Mouse (Mus musculus) hindbrain, embryonic 13.5 days (tissue): ENCODE data around the gene Wbp2. TPM values are rescaled to one million over a fixed set of nuclear protein-coding genes. Genes with fewer than 3 reads are reported as not detected.

ENCODE experiments used
- ATAC-seq: fragments of 200-750 bp; cut with Nextera tagmentation; 2 replicates; pipeline ENCODE4 v1.8.0; 2017; ENCODE audit warnings: moderate TSS enrichment; ENCODE audit not compliant: low FRiP score
- H3K27ac ChIP-seq: fragments of 300-500 bp; sonication (generic); 2 replicates; pipeline ENCODE4 v1.5.1; 2015; ENCODE audit warnings: inconsistent platforms, mild to moderate bottlenecking, moderate library complexity
- H3K27me3 ChIP-seq: fragments of 300-500 bp; sonication (generic); 2 replicates; pipeline ENCODE4 v1.6.1; 2015; ENCODE audit warnings: mild to moderate bottlenecking, inconsistent platforms
- H3K36me3 ChIP-seq: fragments of 300-500 bp; sonication (generic); 2 replicates; pipeline ENCODE4 v1.6.1; 2015; ENCODE audit warnings: mild to moderate bottlenecking, inconsistent platforms
- H3K4me1 ChIP-seq: fragments of 300-500 bp; sonication (generic); replicated peaks from 2 replicates; pipeline ENCODE4 v1.6.1; 2015; ENCODE audit warnings: inconsistent platforms
- H3K4me2 ChIP-seq: fragments of 300-500 bp; sonication (generic); 2 replicates; pipeline ENCODE4 v1.6.1; 2015; ENCODE audit warnings: inconsistent platforms, mild to moderate bottlenecking, moderate library complexity
- H3K4me3 ChIP-seq: fragments of 300-500 bp; sonication (generic); 2 replicates; pipeline ENCODE4 v1.5.1; 2015; ENCODE audit warnings: mild to moderate bottlenecking, inconsistent platforms
- H3K9ac ChIP-seq: fragments of 300-500 bp; sonication (generic); 2 replicates; pipeline ENCODE4 v1.6.1; 2015; ENCODE audit warnings: mild to moderate bottlenecking, inconsistent platforms
- H3K9me3 ChIP-seq: fragments of 300-500 bp; sonication (generic); 2 replicates; pipeline ENCODE4 v1.6.1; 2016; ENCODE audit warnings: inconsistent platforms
- WGBS: fragments of 180-500 bp; shearing (Covaris S2); methylation state at CpG from one replicate; pipeline ENCODE4 v1.1.7; 2015; 5-methylcytosine and 5-hydroxymethylcytosine counted together
- polyA plus RNA-seq: library from polyadenylated mRNA; unstranded; fragments of >200 nt; fragmentation: Nextera tagmentation; extraction: Ambion mirVana; gene quantifications from 2 replicates; pipeline ENCODE4 v1.2.1, GENCODE M21; 2015

Gene Wbp2
- polyA plus RNA-seq, result 129 and 133 TPM in 2 replicates

DNA sequence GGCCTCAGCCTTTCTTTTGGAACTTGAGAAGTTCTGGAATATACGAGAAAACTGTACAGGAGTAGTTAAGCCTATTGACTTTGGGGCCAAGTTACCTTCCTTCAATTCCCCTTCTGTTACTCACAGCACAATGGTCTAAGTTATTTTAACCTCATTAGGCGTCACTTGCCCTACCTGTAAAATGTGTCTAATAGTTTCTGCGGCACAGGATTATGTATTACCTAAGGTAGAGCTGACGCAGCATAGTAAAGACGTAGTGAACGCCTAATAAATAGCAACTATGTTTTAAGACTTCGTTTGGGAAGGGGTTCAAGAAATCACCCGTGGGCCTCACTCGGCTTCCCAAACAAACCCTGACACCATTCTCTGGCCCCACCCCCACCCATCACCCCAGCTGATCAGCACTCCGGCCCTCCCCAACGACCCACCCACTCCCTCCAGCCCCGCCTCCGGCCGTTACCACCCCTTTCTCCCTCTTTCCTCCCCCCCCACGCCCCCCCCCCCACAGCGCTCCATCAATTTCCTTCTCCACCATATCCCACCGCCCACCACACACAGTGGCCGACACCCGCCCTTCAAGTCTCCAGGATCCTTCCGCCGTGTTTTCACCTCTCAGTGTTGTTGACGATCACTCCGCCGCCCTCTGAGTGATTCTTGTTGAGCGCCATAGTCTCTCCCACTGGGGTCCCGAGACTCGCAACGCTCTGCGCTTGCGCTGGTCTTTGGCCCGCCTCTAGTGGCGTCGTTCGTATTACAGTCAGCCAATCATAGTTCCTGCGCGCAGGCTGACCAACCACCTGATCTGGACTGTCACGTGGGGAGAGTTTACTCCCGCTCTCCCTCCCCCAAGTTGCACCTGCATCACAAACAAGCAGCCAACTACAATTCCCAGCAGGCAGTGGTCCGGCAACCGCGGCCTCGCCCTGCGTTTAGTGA is at the start of gene Wbp2:
Wbp2 (minus strand) TSS at position 738 of the 936 bp plus-strand sequence.
- H3K4me2 ChIP-seq, result peak within 1 kb of the TSS; percentile 65
- 5% methylated on average over 39 of the region's 43 CpGs for WGBS
- no peaks in the 10 kb centered on the region for H3K9me3 ChIP-seq
- no peaks in the 10 kb centered on the region for H3K27me3 ChIP-seq
- H3K4me3 ChIP-seq, result peak within 1 kb of the TSS; percentile 50
- ATAC-seq, result peak; percentile 96
- H3K36me3 ChIP-seq, result peaks cover 26% of the 10 kb centered on the region
- peak within 1 kb of the TSS; percentile 82 for H3K27ac ChIP-seq
- H3K4me1 ChIP-seq, result peaks cover 19% of the 10 kb centered on the region
- peak within 1 kb of the TSS; percentile 68 for H3K9ac ChIP-seq

GRCm38 (mm10) chr11:116134171-116134570 is 47.4 kb upstream of the Wbp2 start:
- H3K4me3 ChIP-seq, result no peak overlapping the region
- 90% methylated on average over 10 of the region's 10 CpGs for WGBS
- peaks cover 47% of the 10 kb centered on the region for H3K36me3 ChIP-seq
- H3K9me3 ChIP-seq, result no peaks in the 10 kb centered on the region
- H3K4me1 ChIP-seq, result peaks cover 40% of the 10 kb centered on the region
- no peak overlapping the region for H3K9ac ChIP-seq
- H3K4me2 ChIP-seq, result no peak overlapping the region
- H3K27me3 ChIP-seq, result 0 out of 2 replicates have a peak, but pooled peaks cover under 1% of the 10 kb centered on the region
- no peak overlapping the region for H3K27ac ChIP-seq
- ATAC-seq, result no peak

DNA sequence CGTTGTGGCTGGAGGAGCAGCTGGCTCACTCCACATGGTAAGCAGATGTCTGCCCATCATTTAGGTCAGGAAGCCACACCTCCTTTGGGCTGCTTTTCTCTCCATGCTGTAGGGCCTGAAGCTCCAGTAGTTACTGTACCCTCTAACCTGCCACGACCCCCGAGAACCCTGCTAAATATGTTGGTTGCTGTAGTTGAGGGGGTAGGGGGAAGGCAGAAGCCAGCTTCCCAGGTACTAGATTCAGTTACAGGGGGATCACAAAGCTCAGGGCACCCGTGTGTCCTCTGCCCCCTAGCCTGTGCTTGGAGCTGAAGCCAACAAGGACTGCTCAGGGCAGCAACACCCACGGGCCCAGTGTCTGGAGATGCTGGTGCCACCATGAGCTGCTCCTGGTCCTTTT is 46.7 kb upstream of the Wbp2 start:
- 73% methylated on average over 5 of the region's 5 CpGs for WGBS
- no peaks in the 10 kb centered on the region for H3K9me3 ChIP-seq
- peaks cover 39% of the 10 kb centered on the region for H3K4me1 ChIP-seq
- peaks cover 47% of the 10 kb centered on the region for H3K36me3 ChIP-seq
- no peak overlapping the region for H3K27ac ChIP-seq
- H3K4me3 ChIP-seq, result no peak overlapping the region
- 0 out of 2 replicates have a peak, but pooled peaks cover 3% of the 10 kb centered on the region for H3K27me3 ChIP-seq
- no peak for ATAC-seq
- H3K9ac ChIP-seq, result no peak overlapping the region
- H3K4me2 ChIP-seq, result no peak overlapping the region

GRCm38 (mm10) chr11:116132366-116133333 is 45.9 kb upstream of the Wbp2 start:
- Histone ChIP-seq H3K9me3 (no peaks in the 10 kb centered on the region), H3K4me1 (peaks cover 38% of the 10 kb centered on the region), H3K27ac (no peak overlapping the region), H3K4me3 (no peak overlapping the region), H3K36me3 (peaks cover 47% of the 10 kb centered on the region), H3K9ac (no peak overlapping the region), H3K27me3 (0 out of 2 replicates have a peak, but pooled peaks cover 3% of the 10 kb centered on the region), H3K4me2 (no peak overlapping the region)
- no peak for ATAC-seq
- WGBS, result 88% methylated on average over 16 of the region's 16 CpGs

DNA sequence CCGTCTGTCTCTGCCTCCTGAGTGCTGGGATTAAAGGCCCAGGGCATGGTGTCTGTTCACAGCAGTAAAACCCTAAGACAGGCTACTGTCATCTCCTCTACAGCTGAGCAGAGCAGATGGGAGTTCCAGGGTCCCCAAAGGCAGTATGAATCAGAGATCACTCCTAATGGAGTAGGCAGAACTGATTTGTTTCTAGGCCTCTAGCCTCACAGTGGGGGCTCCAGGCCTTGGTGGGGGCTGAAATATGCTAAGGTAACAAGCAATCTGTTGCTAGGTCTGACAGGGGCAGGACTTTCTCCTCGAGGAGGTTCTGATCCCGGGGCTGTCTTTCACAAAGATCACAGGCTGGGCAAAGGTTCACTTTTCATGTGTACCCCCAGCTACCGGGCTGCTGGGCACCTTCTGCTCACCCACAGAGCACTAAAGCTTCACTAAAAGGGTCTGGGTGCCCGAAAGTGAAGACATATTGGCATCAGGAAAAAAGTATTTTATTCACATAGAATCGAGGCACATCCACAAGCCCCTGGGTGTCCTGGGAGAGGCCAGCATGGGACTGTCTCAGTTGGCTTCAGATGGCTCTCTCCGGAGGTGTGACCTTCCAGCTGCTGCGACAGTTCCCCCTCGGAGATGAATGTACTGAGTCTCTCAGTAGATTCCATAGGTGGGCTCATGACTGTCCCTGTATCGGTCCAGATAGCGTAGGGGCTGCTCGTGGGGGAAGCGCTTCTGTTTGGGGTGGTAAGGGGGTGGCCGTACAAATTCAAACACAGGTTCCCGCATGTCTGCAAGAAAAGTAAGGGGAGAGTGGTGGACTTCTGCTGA is 44.8 kb upstream of the Wbp2 start:
- Histone ChIP-seq H3K27ac (peak overlapping the region; percentile 93), H3K9ac (peak overlapping the region; percentile 82), H3K27me3 (0 out of 2 replicates have a peak, but pooled peaks cover 3% of the 10 kb centered on the region), H3K9me3 (no peaks in the 10 kb centered on the region), H3K4me1 (peaks cover 38% of the 10 kb centered on the region), H3K4me3 (peak overlapping the region; percentile 55), H3K4me2 (peak overlapping the region; percentile 71), H3K36me3 (peaks cover 47% of the 10 kb centered on the region)
- no peak; the same call in 1 of the 2 replicates for ATAC-seq
- 85% methylated on average over 15 of the region's 15 CpGs for WGBS

GRCm38 (mm10) chr11:116130488-116131205 is 43.9 kb upstream of the Wbp2 start, which contains the start of gene Trim65:
Trim65 (minus strand) TSS chr11:116131128.
- peak; percentile 87 for ATAC-seq
- Histone ChIP-seq H3K27ac (peak within 1 kb of the TSS; percentile 93), H3K4me2 (peak within 1 kb of the TSS; percentile 71), H3K9ac (peak within 1 kb of the TSS; percentile 82), H3K9me3 (no peaks in the 10 kb centered on the region), H3K27me3 (0 out of 2 replicates have a peak, but pooled peaks cover 3% of the 10 kb centered on the region), H3K4me3 (peak within 1 kb of the TSS; percentile 55), H3K36me3 (peaks cover 48% of the 10 kb centered on the region), H3K4me1 (peaks cover 38% of the 10 kb centered on the region)
- under 1% methylated on average over 69 of the region's 69 CpGs for WGBS

GRCm38 (mm10) chr11:116129993-116130487 is 43.2 kb upstream of the Wbp2 start:
- H3K9me3 ChIP-seq, result no peaks in the 10 kb centered on the region
- peaks cover 38% of the 10 kb centered on the region for H3K4me1 ChIP-seq
- peak overlapping the region; percentile 93 for H3K27ac ChIP-seq
- ATAC-seq, result no peak; the same call in 1 of the 2 replicates
- peak overlapping the region; percentile 82 for H3K9ac ChIP-seq
- H3K4me3 ChIP-seq, result peak overlapping the region; percentile 55
- H3K4me2 ChIP-seq, result peak overlapping the region; percentile 71
- WGBS, result 29% methylated on average over 8 of the region's 8 CpGs
- H3K27me3 ChIP-seq, result 0 out of 2 replicates have a peak, but pooled peaks cover 3% of the 10 kb centered on the region
- peaks cover 47% of the 10 kb centered on the region for H3K36me3 ChIP-seq

- no peak overlapping the region for H3K4me3 ChIP-seq
- ATAC-seq, result no peak
- no peaks in the 10 kb centered on the region for H3K9me3 ChIP-seq
- no peak overlapping the region; the same call in 1 of the 2 replicates for H3K4me2 ChIP-seq
- no peak overlapping the region for H3K27ac ChIP-seq
- peaks cover 38% of the 10 kb centered on the region for H3K4me1 ChIP-seq
- whole genome bisulfite sequencing, result 75% methylated on average over 9 of the region's 9 CpGs
- H3K27me3 ChIP-seq, result 0 out of 2 replicates have a peak, but pooled peaks cover 3% of the 10 kb centered on the region
- peak overlapping the region; percentile 82 for H3K9ac ChIP-seq
- peaks cover 39% of the 10 kb centered on the region for H3K36me3 ChIP-seq
Observed at GRCm38 (mm10) chr11:116129091-116129790, 42.4 kb upstream of the Wbp2 start.

- Histone ChIP-seq H3K27ac (no peak overlapping the region), H3K4me3 (no peak overlapping the region), H3K9ac (no peak overlapping the region; the same call in 1 of the 2 replicates)
Observed at GRCm38 (mm10) chr11:116127986-116128385, 41.2 kb upstream of the Wbp2 start.

More at GRCm38 (mm10) chr11:116127986-116128385, 41.2 kb upstream of the Wbp2 start:
- 57% methylated on average over 9 of the region's 9 CpGs for WGBS
- ATAC-seq, result no peak
- 0 out of 2 replicates have a peak, but pooled peaks cover 3% of the 10 kb centered on the region for H3K27me3 ChIP-seq
- H3K9me3 ChIP-seq, result no peaks in the 10 kb centered on the region
- peaks cover 38% of the 10 kb centered on the region for H3K4me1 ChIP-seq
- peaks cover 27% of the 10 kb centered on the region for H3K36me3 ChIP-seq
- H3K4me2 ChIP-seq, result no peak overlapping the region
